Mouse (Mus musculus) heart, postnatal 0 days (tissue): ENCODE data around the gene Zfp316. TPM values are rescaled to one million over a fixed set of nuclear protein-coding genes. Genes with fewer than 3 reads are reported as not detected.

Source experiments
- ATAC-seq: fragments of 200-750 bp; cut with Nextera tagmentation; 2 replicates; pipeline ENCODE4 v1.8.0; 2017; ENCODE audit warnings: low read depth, moderate number of reproducible peaks, moderate library complexity; ENCODE audit not compliant: insufficient read depth
- DNase-seq: peaks from one replicate; pipeline ENCODE4 v3.0.0-alpha.2; 2016; ENCODE audit warnings: low spot score
- H3K27ac ChIP-seq: fragments of 300-500 bp; sonication (generic); 2 replicates; pipeline ENCODE4 v1.5.1; 2014; ENCODE audit warnings: low read depth, mild to moderate bottlenecking
- H3K27me3 ChIP-seq: fragments of 300-500 bp; sonication (generic); 2 replicates; pipeline ENCODE4 v1.6.1; 2014; ENCODE audit warnings: low read length, mixed read lengths; ENCODE audit not compliant: control insufficient read depth, insufficient read depth
- H3K36me3 ChIP-seq: fragments of 300-500 bp; sonication (generic); replicated peaks from 2 replicates; pipeline ENCODE4 v1.6.1; 2014; ENCODE audit warnings: low read length, mixed read lengths; ENCODE audit not compliant: control insufficient read depth, insufficient read depth
- H3K4me1 ChIP-seq: fragments of 300-500 bp; sonication (generic); 2 replicates; pipeline ENCODE4 v1.6.1; 2014; ENCODE audit warnings: antibody characterized with exemption; ENCODE audit not compliant: control insufficient read depth, insufficient read depth
- H3K4me2 ChIP-seq: fragments of 300-500 bp; sonication (generic); 2 replicates; pipeline ENCODE4 v1.6.1; 2014; ENCODE audit warnings: low read depth, mild to moderate bottlenecking, low read length, moderate library complexity
- H3K4me3 ChIP-seq: fragments of 300-500 bp; sonication (generic); 2 replicates; pipeline ENCODE4 v1.5.1; 2014; ENCODE audit warnings: low read depth, low read length
- H3K9ac ChIP-seq: fragments of 300-500 bp; sonication (generic); replicated peaks from 2 replicates; pipeline ENCODE4 v1.6.1; 2014; ENCODE audit warnings: low read depth, low read length, mixed read lengths
- H3K9me3 ChIP-seq: fragments of 300-500 bp; sonication (generic); replicated peaks from 2 replicates; pipeline ENCODE4 v1.6.1; 2016; ENCODE audit warnings: low read length; ENCODE audit not compliant: control insufficient read depth
- CTCF ChIP-seq: IDR thresholded peaks from 2 replicates; pipeline ENCODE4 v1.5.1; 2016; ENCODE audit warnings: antibody characterized with exemption, control low read depth, low read depth
- EP300 ChIP-seq: IDR thresholded peaks from 2 replicates; pipeline ENCODE4 v1.6.1; 2016; ENCODE audit warnings: antibody characterized with exemption, low read depth
- WGBS: fragments of 180-500 bp; shearing (Covaris S2); extraction: QIAGEN DNeasy Blood & Tissue Kit; methylation state at CpG from one replicate; pipeline ENCODE4 v1.1.7; 2014; 5-methylcytosine and 5-hydroxymethylcytosine counted together
- polyA plus RNA-seq: library from polyadenylated mRNA; unstranded; fragments of >200 nt; fragmentation: Nextera tagmentation; extraction: Ambion mirVana; gene quantifications from 2 replicates; pipeline ENCODE4 v1.2.1, GENCODE M21; 2015
- total RNA-seq: library from RNA; depleted of rRNA; stranded (reverse); fragments of >200 nt; gene quantifications from 2 replicates; pipeline ENCODE4 v1.2.3, GENCODE M21; 2014; ENCODE audit warnings: low replicate concordance

Gene Zfp316
- total and polyA plus RNA-seq, 2 experiments from 2014 or later: 1.2 to 7.0 TPM

DNA sequence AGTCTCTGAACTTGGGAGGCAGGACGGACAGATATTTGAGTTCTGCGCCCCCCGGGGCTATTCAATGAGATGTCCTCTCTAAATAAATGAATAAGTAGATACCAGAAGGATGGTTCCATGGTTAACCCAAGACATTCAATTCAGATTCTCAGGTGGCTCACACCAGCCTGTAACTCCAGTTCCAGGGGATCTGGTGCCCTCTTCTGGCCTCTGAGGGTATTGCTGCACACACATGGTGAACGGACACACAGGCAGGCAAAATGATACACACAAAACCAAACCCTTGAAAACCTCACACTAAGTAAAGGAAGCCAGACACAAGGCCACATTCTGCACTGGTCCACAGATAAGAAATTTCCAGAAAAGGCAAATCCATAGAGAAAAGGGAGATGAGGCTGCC, 29.9 kb upstream of the Zfp316 start:
- H3K36me3 ChIP-seq: peaks cover 39% of the 10 kb centered on the region
- H3K27ac ChIP-seq: no peak overlapping the region
- no peak for ATAC-seq
- H3K9ac ChIP-seq: no peak overlapping the region
- no peaks in the 10 kb centered on the region for H3K27me3 ChIP-seq
- 89% methylated on average over 4 of the region's 4 CpGs for WGBS
- no peak for TF ChIP-seq EP300
- peak; percentile 67 for TF ChIP-seq CTCF
- H3K4me2 ChIP-seq: no peak overlapping the region
- no peaks in the 10 kb centered on the region for H3K4me1 ChIP-seq
- no peak for DNase-seq
- no peaks in the 10 kb centered on the region for H3K9me3 ChIP-seq
- H3K4me3 ChIP-seq: no peak overlapping the region

DNA sequence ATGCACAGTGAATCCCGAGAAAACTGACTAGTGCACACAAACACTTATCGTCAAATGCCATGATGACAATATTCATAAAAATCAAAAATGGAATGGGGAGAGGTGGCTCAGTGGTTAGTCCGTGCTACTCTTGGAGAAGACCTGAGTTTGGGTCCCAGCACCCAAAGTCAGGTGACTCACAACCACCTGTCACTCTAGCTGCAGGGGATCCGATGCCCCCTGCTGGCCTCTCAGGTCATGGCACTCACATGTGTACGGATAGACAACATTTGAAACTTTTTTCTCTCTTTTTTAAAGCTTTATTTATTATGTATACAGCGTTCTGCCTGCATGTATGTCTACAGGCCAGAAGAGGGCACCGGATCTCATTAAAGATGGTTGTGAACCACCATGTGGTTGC, 28.6 kb upstream of the Zfp316 start:
- WGBS: 90% methylated on average over 7 of the region's 7 CpGs
- peaks cover 12% of the 10 kb centered on the region for H3K27me3 ChIP-seq
- no peak overlapping the region for H3K27ac ChIP-seq
- H3K4me3 ChIP-seq: no peak overlapping the region
- no peak for DNase-seq
- H3K9ac ChIP-seq: no peak overlapping the region
- H3K9me3 ChIP-seq: no peaks in the 10 kb centered on the region
- no peak for ATAC-seq
- TF ChIP-seq EP300 (no peak), CTCF (no peak)
- H3K36me3 ChIP-seq: peaks cover 31% of the 10 kb centered on the region
- no peak overlapping the region for H3K4me2 ChIP-seq
- peaks cover 7% of the 10 kb centered on the region; the same call in 1 of the 2 replicates for H3K4me1 ChIP-seq

DNA sequence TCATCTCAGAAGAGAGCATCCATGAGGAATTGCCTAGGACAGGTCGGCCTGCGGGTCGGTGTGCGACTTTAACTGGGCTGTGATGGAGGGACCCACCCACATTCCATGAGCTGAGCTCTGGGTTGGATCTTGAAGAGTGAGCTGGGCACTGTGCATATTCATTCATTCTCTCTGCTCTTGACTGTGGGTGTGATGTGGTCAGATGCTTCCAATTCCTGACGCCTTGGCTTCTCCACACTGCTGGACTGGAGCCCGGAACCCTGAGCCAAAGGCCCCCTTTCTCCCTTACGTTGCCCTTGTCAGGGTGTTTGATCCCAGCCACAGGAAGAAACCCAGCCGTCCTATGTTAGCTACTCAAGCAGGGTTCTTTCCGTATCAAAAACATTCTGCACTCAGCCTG, 28.2 kb upstream of the Zfp316 start:
- peaks cover 16% of the 10 kb centered on the region for H3K27me3 ChIP-seq
- no peak overlapping the region for H3K27ac ChIP-seq
- peaks cover 27% of the 10 kb centered on the region for H3K36me3 ChIP-seq
- peaks cover 8% of the 10 kb centered on the region; the same call in 1 of the 2 replicates for H3K4me1 ChIP-seq
- no peak overlapping the region for H3K9ac ChIP-seq
- H3K4me3 ChIP-seq: no peak overlapping the region
- ATAC-seq (no peak), DNase-seq (no peak)
- 56% methylated on average over 9 of the region's 9 CpGs for WGBS
- no peaks in the 10 kb centered on the region for H3K9me3 ChIP-seq
- H3K4me2 ChIP-seq: no peak overlapping the region
- TF ChIP-seq EP300 (no peak), CTCF (no peak)

DNA sequence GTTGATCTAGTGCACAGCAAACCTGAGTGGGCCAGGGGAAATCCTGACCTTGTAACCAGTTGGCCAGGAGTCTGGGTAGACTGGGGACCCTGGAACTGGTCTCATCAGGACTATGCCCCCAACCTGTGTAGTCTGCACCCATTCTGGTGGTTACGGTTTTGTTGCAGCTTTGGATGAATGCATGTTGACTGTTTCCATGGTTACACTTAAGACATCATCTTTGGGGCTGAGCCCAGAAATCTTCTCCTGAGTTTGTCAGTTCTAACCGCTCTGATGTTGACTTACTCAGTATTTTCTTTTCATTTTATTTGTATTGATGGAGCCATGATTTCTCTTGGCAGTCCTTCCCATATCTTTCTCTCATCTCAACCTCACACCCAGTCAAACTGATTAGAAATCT, 25.5 kb upstream of the Zfp316 start:
- no peaks in the 10 kb centered on the region for H3K9me3 ChIP-seq
- ATAC-seq (no peak), DNase-seq (no peak)
- H3K4me3 ChIP-seq: no peak overlapping the region
- H3K27me3 ChIP-seq: peaks cover 41% of the 10 kb centered on the region
- H3K4me2 ChIP-seq: no peak overlapping the region
- TF ChIP-seq EP300: no peak
- H3K9ac ChIP-seq: no peak overlapping the region
- no peak overlapping the region for H3K27ac ChIP-seq
- WGBS: 95% methylated on average over 2 of the region's 2 CpGs
- peaks cover 8% of the 10 kb centered on the region; the same call in 1 of the 2 replicates for H3K4me1 ChIP-seq
- H3K36me3 ChIP-seq: peaks cover 6% of the 10 kb centered on the region; the same call in 1 of the 2 replicates

DNA sequence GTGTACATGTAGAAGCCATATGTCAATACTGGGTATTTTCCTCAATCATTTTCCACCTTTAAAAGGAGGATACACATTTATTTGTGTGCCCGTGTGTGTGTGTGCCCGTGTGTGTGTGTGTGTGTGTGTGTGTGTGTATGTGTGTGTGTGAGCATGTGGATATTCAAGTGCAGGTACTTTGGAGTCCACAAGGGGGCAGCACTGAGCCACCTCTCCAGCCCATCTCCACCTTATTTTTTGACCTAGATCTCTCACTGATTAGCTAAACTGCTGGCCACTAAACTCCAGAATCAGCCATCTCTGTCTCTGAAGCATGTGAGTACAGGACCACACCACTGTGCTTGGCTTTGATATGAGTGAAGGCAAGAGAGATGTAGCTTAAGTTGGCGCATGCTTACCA, 25.0 kb upstream of the Zfp316 start:
- Histone ChIP-seq H3K36me3 (peaks cover 2% of the 10 kb centered on the region; the same call in 1 of the 2 replicates), H3K4me1 (peaks cover 8% of the 10 kb centered on the region; the same call in 1 of the 2 replicates), H3K4me2 (no peak overlapping the region), H3K9me3 (no peaks in the 10 kb centered on the region), H3K4me3 (no peak overlapping the region), H3K9ac (no peak overlapping the region), H3K27me3 (peaks cover 46% of the 10 kb centered on the region), H3K27ac (no peak overlapping the region)
- 92% methylated on average over 3 of the region's 3 CpGs for WGBS
- TF ChIP-seq EP300 (no peak), CTCF (peak; percentile 11)
- DNase-seq (no peak), ATAC-seq (no peak)

DNA sequence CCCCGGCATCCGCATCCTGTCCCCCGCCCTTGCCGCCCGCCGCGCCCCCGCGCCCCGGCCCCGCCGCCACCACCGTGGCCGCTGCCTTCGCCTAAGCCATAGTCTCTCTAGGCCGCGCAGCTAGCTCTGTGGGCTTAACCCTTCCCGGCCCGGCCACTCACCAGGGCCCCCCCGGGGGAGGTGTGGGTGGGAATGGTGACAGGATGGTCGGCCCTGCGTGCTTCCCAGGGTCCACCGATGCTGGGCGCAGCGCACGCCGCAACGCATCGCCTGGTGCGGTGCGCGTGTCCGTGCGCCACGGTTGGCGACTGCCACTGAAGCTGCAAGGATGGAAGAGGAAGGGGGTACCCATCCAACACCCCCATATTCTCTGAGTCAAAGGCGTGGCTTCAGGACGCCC, 23.6 kb upstream of the Zfp316 start, which contains the start of gene Zfp853:
Zfp853 (minus strand) TSS at position 220 of the 400 bp plus-strand sequence.
- peaks cover 60% of the 10 kb centered on the region for H3K27me3 ChIP-seq
- TF ChIP-seq EP300 (no peak), CTCF (no peak)
- peaks cover 8% of the 10 kb centered on the region; the same call in 1 of the 2 replicates for H3K4me1 ChIP-seq
- no peaks in the 10 kb centered on the region for H3K9me3 ChIP-seq
- peak within 1 kb of the TSS; percentile 51 for H3K9ac ChIP-seq
- H3K4me2 ChIP-seq: peak within 1 kb of the TSS; percentile 82
- H3K27ac ChIP-seq: no peak within 1 kb of the TSS
- ATAC-seq (no peak), DNase-seq (no peak)
- no peaks in the 10 kb centered on the region for H3K36me3 ChIP-seq
- WGBS: 4% methylated on average over 25 of the region's 38 CpGs
- peak within 1 kb of the TSS; percentile 50 for H3K4me3 ChIP-seq
